Mouse (Mus musculus) liver, embryonic 12.5 days (tissue): ENCODE data around the gene Bag5. TPM values are rescaled to one million over a fixed set of nuclear protein-coding genes. Genes with fewer than 3 reads are reported as not detected.

ENCODE experiments used
- ATAC-seq: fragments of 200-750 bp; cut with Nextera tagmentation; 2 replicates; pipeline ENCODE4 v1.8.0; 2017; ENCODE audit warnings: moderate number of reproducible peaks, mild to moderate bottlenecking, moderate library complexity
- H3K27ac ChIP-seq: fragments of 300-500 bp; sonication (generic); 2 replicates; pipeline ENCODE4 v1.5.1; 2016; ENCODE audit warnings: mild to moderate bottlenecking
- H3K27me3 ChIP-seq: fragments of 300-500 bp; sonication (generic); replicated peaks from 2 replicates; pipeline ENCODE4 v1.6.1; 2016; ENCODE audit warnings: mild to moderate bottlenecking, moderate library complexity
- H3K36me3 ChIP-seq: fragments of 300-500 bp; sonication (generic); 2 replicates; pipeline ENCODE4 v1.6.1; 2016; ENCODE audit warnings: mild to moderate bottlenecking, moderate library complexity
- H3K4me1 ChIP-seq: fragments of 300-500 bp; sonication (generic); 2 replicates; pipeline ENCODE4 v1.6.1; 2016
- H3K4me2 ChIP-seq: fragments of 300-500 bp; sonication (generic); 2 replicates; pipeline ENCODE4 v1.6.1; 2016; ENCODE audit warnings: mild to moderate bottlenecking, moderate library complexity
- H3K4me3 ChIP-seq: fragments of 300-500 bp; sonication (generic); 2 replicates; pipeline ENCODE4 v1.5.1; 2016; ENCODE audit warnings: mild to moderate bottlenecking, moderate library complexity
- H3K9ac ChIP-seq: fragments of 300-500 bp; sonication (generic); 2 replicates; pipeline ENCODE4 v1.6.1; 2016; ENCODE audit warnings: mild to moderate bottlenecking, moderate library complexity
- H3K9me3 ChIP-seq: fragments of 300-500 bp; sonication (generic); replicated peaks from 2 replicates; pipeline ENCODE4 v1.6.1; 2016; ENCODE audit warnings: mild to moderate bottlenecking, moderate library complexity
- WGBS: fragments of 180-500 bp; shearing (Covaris S2); methylation state at CpG from one replicate; pipeline ENCODE4 v1.1.7; 2016; ENCODE audit not compliant: insufficient replicate concordance; 5-methylcytosine and 5-hydroxymethylcytosine counted together
- polyA plus RNA-seq: library from polyadenylated mRNA; unstranded; fragments of >200 nt; fragmentation: Nextera tagmentation; extraction: Ambion mirVana; gene quantifications from 2 replicates; pipeline ENCODE4 v1.2.1, GENCODE M21; 2016

The Bag5 gene
- polyA plus RNA-seq, 1 experiment from 2014 or later = 28.4 TPM

DNA sequence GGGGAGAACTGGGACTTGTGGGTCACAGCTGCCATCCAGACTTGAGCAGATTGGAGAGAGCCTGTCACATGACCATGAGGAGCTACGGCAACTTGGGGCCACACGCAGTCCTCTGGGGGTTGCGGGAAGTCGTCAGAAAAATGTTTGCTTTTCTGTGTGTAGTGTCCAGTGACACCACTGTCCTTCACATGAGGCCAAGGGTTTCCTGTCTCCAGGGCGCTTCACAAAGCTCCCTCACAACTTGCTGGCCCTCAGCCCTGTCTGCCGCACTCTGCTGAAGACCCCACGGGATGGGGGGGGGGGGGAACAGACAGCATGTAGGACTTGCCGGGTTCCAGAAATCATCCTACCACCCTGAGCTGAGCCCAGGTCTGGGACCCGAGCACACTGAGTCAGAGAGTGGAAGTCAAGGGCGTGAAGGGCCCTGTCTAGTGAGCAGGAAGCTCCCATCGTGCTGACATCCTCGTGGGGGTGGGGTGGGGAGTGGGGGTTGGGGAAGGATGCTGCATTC, 18.7 kb downstream of the Bag5 start:
- H3K4me3 ChIP-seq = no peak overlapping the region
- 17% methylated on average over 12 of the region's 12 CpGs for WGBS
- ATAC-seq = 0 out of 2 replicates have a peak, but pooled peaks have one; percentile 17
- no peaks in the 10 kb centered on the region for H3K36me3 ChIP-seq
- 0 out of 2 replicates have a peak overlapping the region, but pooled peaks have one; percentile 14 for H3K9ac ChIP-seq
- H3K4me1 ChIP-seq = peaks cover 40% of the 10 kb centered on the region
- peak overlapping the region; percentile 30 for H3K4me2 ChIP-seq
- H3K27ac ChIP-seq = peak overlapping the region; percentile 49
- H3K27me3 ChIP-seq = no peaks in the 10 kb centered on the region
- H3K9me3 ChIP-seq = no peaks in the 10 kb centered on the region

DNA sequence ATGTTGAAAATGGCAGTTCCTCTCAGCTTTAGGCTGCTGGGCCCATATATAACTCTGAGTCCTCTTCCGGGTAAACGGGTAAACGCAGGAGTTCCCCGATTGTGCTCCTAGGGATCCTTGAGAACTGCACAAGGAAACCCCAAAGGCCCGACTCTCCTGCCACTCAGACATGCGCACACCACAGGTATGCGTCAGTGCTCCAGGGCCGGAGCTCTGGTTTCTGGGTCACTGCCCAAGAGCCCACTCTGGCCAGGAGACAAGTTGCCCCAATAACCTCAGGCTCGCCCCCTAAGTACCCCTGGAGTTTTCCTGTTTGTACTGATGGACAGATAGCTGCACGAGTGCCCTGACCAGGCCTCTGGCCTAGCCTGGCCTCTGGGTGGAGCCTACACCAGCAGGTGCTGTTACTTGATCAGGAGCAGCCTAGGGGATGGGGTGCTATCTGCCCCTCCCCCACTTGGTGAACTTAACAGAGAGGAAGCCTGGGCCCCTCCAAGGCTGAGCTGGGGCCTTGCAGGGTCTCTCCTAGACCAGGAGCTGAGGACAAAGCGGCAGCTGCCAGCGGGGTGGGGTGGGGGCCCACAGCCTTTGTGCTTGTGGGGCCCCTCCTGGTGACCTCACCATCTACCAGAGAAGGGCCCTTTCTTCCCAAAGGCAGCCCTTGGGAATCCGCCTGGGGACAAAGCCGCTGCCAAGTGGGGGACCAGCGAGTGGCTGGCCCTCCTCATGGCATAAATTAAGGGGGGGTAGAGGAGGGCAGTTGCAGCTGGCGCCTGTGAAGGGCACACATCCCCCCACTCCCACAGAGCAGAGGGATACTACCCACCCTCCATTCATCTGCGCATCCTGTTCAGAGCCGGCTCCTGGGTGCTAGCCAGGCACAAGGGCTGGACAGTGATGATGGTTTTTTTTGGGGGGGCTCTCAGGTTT, 19.5 kb downstream of the Bag5 start:
- 46% methylated on average over 18 of the region's 18 CpGs for WGBS
- H3K9ac ChIP-seq = peak overlapping the region; percentile 14; the same call in 1 of the 2 replicates
- H3K9me3 ChIP-seq = no peaks in the 10 kb centered on the region
- H3K4me2 ChIP-seq = peak overlapping the region; percentile 30
- peaks cover 4% of the 10 kb centered on the region; the same call in 1 of the 2 replicates for H3K27me3 ChIP-seq
- no peak overlapping the region for H3K4me3 ChIP-seq
- ATAC-seq = peak; percentile 16; the same call in 1 of the 2 replicates
- H3K36me3 ChIP-seq = no peaks in the 10 kb centered on the region
- peak overlapping the region; percentile 49; the same call in 1 of the 2 replicates for H3K27ac ChIP-seq
- H3K4me1 ChIP-seq = peaks cover 40% of the 10 kb centered on the region

GRCm38 (mm10) chr12:111692899-111693298, 20.2 kb downstream of the Bag5 start:
- H3K4me3 ChIP-seq = no peak overlapping the region
- no peak for ATAC-seq
- no peak overlapping the region for H3K9ac ChIP-seq
- no peaks in the 10 kb centered on the region for H3K9me3 ChIP-seq
- no peak overlapping the region for H3K27ac ChIP-seq
- H3K27me3 ChIP-seq = peaks cover 8% of the 10 kb centered on the region; the same call in 1 of the 2 replicates
- H3K4me1 ChIP-seq = peaks cover 40% of the 10 kb centered on the region
- WGBS = 76% methylated on average over 5 of the region's 5 CpGs
- no peaks in the 10 kb centered on the region for H3K36me3 ChIP-seq
- no peak overlapping the region for H3K4me2 ChIP-seq

GRCm38 (mm10) chr12:111691346-111691872, 21.6 kb downstream of the Bag5 start:
- Histone ChIP-seq H3K27ac (peak overlapping the region; percentile 8; the same call in 1 of the 2 replicates), H3K36me3 (no peaks in the 10 kb centered on the region), H3K4me1 (peaks cover 45% of the 10 kb centered on the region), H3K9ac (no peak overlapping the region), H3K4me3 (no peak overlapping the region), H3K27me3 (peaks cover 17% of the 10 kb centered on the region; the same call in 1 of the 2 replicates), H3K4me2 (no peak overlapping the region), H3K9me3 (no peaks in the 10 kb centered on the region)
- ATAC-seq = no peak
- 33% methylated on average over 5 of the region's 5 CpGs for WGBS

DNA sequence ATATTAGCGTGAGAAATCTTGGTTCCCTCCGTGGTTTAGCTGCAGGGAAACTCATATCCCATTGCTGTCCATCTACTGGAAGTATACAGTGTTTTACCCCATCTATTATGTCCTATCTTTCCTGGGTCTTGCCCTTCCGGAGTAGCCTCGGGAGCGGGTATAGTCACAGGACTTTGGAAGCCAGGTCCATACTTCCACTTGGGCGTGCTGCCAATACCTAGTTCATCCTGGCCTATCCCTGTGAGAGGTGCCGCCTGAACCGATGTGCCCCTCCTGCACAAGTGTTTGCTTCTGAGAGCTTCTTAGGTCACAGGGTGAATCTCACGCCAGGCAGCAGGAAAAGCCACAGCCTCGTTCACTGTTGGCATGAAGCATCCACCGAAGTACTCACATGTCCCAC, 23.6 kb downstream of the Bag5 start:
- no peak overlapping the region for H3K9ac ChIP-seq
- 79% methylated on average over 11 of the region's 11 CpGs for WGBS
- H3K4me2 ChIP-seq = no peak overlapping the region
- peaks cover 36% of the 10 kb centered on the region for H3K4me1 ChIP-seq
- H3K27me3 ChIP-seq = peaks cover 17% of the 10 kb centered on the region; the same call in 1 of the 2 replicates
- H3K36me3 ChIP-seq = peaks cover under 1% of the 10 kb centered on the region; the same call in 1 of the 2 replicates
- H3K9me3 ChIP-seq = no peaks in the 10 kb centered on the region
- H3K27ac ChIP-seq = no peak overlapping the region
- ATAC-seq = no peak
- no peak overlapping the region for H3K4me3 ChIP-seq

DNA sequence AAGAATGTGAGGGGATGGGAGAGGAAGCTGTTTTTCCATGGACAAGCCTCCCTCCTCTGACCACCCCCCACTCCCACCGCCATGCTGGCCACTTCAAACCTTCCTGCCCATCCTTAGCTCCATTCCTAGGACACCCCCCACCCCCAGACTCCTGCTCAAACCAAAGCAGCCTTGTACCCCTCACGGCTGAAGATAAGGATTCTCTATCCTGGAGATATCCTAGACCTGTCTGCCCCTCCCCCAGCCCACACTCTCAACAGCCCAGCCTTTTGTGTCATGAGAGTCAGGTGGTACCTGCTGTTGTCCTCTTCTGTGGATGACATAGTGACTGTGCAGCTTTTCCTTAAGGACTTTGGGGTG, 25.0 kb downstream of the Bag5 start:
- H3K4me2 ChIP-seq = no peak overlapping the region
- no peak overlapping the region for H3K9ac ChIP-seq
- no peak overlapping the region for H3K27ac ChIP-seq
- ATAC-seq = no peak
- peaks cover 23% of the 10 kb centered on the region for H3K4me1 ChIP-seq
- H3K27me3 ChIP-seq = peaks cover 17% of the 10 kb centered on the region; the same call in 1 of the 2 replicates
- whole genome bisulfite sequencing = 33% methylated on average over 2 of the region's 2 CpGs
- peaks cover 14% of the 10 kb centered on the region for H3K36me3 ChIP-seq
- no peaks in the 10 kb centered on the region for H3K9me3 ChIP-seq
- H3K4me3 ChIP-seq = no peak overlapping the region

DNA sequence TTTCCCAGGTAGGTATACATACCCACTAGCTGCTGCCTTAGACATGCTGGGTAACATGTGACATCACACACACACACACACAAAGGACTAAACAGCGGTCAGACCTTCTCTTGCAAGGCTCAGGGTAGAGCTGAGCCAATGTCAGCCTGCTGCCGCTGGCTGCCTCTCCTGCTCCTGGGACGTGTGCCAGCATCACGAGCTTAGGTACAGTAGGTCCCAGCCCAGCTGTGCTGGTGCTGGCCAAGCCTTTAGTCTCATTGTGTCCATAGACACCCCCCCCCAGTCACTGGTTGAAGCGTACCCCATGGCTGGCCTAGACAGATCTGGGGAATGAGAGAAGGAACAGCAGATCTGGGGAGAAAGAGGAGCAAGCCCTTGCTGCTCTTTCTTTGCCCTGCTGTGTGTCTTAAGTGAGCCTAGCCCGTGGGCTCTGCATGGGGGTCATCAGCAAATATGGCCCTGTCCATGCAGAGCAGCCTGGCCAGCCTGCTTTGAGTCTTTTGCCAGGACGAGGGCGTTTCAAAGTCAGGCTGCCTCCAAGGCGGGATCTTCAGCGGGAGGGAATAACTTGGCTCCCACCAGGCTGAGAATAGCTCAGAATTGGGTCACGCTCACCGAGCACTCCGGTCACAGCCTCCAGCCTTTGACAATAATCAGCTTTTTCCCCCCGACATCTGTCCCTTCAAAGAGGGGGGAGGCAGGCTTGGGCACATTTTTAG, 25.5 kb downstream of the Bag5 start:
- Histone ChIP-seq H3K36me3 (peaks cover 19% of the 10 kb centered on the region), H3K9me3 (no peaks in the 10 kb centered on the region), H3K27ac (no peak overlapping the region), H3K4me3 (no peak overlapping the region), H3K27me3 (peaks cover 17% of the 10 kb centered on the region; the same call in 1 of the 2 replicates), H3K4me2 (no peak overlapping the region), H3K4me1 (peaks cover 23% of the 10 kb centered on the region), H3K9ac (no peak overlapping the region)
- 45% methylated on average over 14 of the region's 14 CpGs for WGBS
- no peak for ATAC-seq

DNA sequence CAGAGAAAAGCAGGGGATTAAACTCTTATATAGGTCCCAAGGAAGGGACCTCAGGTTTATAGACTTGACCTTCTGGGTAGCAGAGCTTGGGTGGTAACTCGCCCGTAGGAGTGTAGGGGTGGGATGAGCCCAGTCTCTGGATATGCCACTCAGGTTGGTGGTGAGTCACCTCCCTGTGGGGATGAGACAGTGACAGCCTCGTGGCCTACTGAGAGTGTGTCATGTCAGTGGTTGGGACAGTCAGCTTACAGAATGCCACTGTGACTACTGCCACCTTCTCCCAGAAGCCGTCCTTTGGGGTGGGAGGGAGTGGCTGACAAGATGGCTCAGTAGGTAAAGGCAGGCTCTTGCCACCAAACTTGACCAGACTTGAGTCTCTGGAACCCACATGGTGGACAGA, 26.7 kb downstream of the Bag5 start:
- Histone ChIP-seq H3K27me3 (peaks cover 17% of the 10 kb centered on the region; the same call in 1 of the 2 replicates), H3K36me3 (peaks cover 31% of the 10 kb centered on the region), H3K4me3 (no peak overlapping the region), H3K9me3 (no peaks in the 10 kb centered on the region), H3K27ac (no peak overlapping the region), H3K4me2 (no peak overlapping the region), H3K9ac (no peak overlapping the region), H3K4me1 (peaks cover 15% of the 10 kb centered on the region)
- ATAC-seq = no peak
- 63% methylated on average over 4 of the region's 4 CpGs for WGBS

- no peak overlapping the region for H3K9ac ChIP-seq
- ATAC-seq = no peak
- no peak overlapping the region for H3K4me2 ChIP-seq
- H3K4me1 ChIP-seq = peaks cover 37% of the 10 kb centered on the region
- H3K27ac ChIP-seq = no peak overlapping the region
- no peak overlapping the region for H3K4me3 ChIP-seq
- H3K36me3 ChIP-seq = peaks cover 52% of the 10 kb centered on the region
- WGBS = 59% methylated on average over 5 of the region's 5 CpGs
- H3K9me3 ChIP-seq = no peaks in the 10 kb centered on the region
- peaks cover 8% of the 10 kb centered on the region; the same call in 1 of the 2 replicates for H3K27me3 ChIP-seq
Observed at GRCm38 (mm10) chr12:111682806-111683205, 30.3 kb downstream of the Bag5 start.

DNA sequence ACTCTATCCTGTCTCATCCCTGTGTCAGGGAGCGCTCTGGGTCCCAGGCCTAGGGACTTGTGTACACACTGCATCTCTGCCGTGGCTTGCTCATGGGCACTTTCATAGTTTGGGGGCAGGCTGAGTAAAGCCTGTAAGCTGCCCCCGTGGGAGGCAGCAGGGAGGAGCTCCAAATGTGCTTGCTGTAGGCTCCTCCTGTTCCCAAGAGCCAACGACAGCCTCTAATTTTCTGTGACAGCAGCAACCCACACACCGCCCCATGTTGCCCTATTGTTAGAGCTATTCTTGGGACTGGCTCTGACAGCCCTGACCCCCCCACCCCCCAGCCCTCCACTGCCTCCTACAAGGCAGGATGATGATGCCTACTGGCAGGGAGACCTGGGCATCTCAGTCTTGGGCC, 31.1 kb downstream of the Bag5 start:
- 80% methylated on average over 5 of the region's 5 CpGs for WGBS

GRCm38 (mm10) chr12:111681305-111681704, 31.8 kb downstream of the Bag5 start:
- Histone ChIP-seq H3K9ac (no peak overlapping the region), H3K4me1 (peaks cover 45% of the 10 kb centered on the region), H3K27me3 (no peaks in the 10 kb centered on the region; the same call in 1 of the 2 replicates), H3K36me3 (peaks cover 52% of the 10 kb centered on the region), H3K4me2 (no peak overlapping the region), H3K27ac (no peak overlapping the region), H3K4me3 (no peak overlapping the region), H3K9me3 (no peaks in the 10 kb centered on the region)
- ATAC-seq = no peak
- WGBS = 75% methylated on average over 8 of the region's 8 CpGs

More for the DNA sequence above, 31.1 kb downstream of the Bag5 start:
- ATAC-seq = no peak
- Histone ChIP-seq H3K4me1 (peaks cover 40% of the 10 kb centered on the region), H3K9me3 (no peaks in the 10 kb centered on the region), H3K4me3 (no peak overlapping the region), H3K27me3 (peaks cover under 1% of the 10 kb centered on the region; the same call in 1 of the 2 replicates), H3K4me2 (no peak overlapping the region), H3K27ac (no peak overlapping the region), H3K9ac (no peak overlapping the region), H3K36me3 (peaks cover 52% of the 10 kb centered on the region)
